Mouse (Mus musculus): ENCODE measurements around the gene Pdss2. TPM values are rescaled to one million over a fixed set of nuclear protein-coding genes. Genes with fewer than 3 reads are reported as not detected.

Pdss2 gene
- polyA plus RNA-seq, 1 experiment from 2014 or later: 17.6 TPM

DNA sequence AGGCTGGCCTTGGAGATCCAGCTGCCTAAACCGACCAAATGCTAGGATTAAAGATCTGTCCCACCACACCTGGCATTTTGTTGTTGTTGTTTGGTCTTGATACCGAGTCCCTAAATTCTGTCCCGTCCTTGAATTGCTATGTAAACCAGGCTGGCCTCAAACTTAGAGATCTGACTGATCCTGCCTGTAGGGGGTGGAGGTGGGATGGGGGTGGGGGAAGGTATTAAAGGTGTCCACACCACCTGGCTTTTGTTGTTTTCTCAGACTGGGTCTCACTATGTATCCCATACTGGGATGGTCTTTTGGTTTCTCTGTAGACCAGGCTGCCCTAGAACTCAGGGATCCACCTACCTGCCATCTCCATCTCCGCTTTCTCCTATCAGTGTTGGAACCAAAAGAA is 259.9 kb downstream of the Pdss2 start:
- H3K9ac ChIP-seq (ENCODE audit: low read depth, low read length): 0 out of 2 replicates have a peak overlapping the region, but pooled peaks have one; percentile 99
- H3K9me3 ChIP-seq (ENCODE audit: control insufficient read depth, low read length): no peaks in the 10 kb centered on the region
- H3K4me1 ChIP-seq (ENCODE audit: control insufficient read depth, insufficient read depth, low read length): peaks cover 16% of the 10 kb centered on the region
- no peak for ATAC-seq (ENCODE audit: low FRiP score, low TSS enrichment)
- no peaks in the 10 kb centered on the region for H3K27me3 ChIP-seq (ENCODE audit: control insufficient read depth, insufficient read depth, low read length)
- no peak overlapping the region for H3K4me3 ChIP-seq (ENCODE audit: low read length)
- H3K36me3 ChIP-seq (ENCODE audit: control insufficient read depth, insufficient read depth, low read length): no peaks in the 10 kb centered on the region
- peak overlapping the region; percentile 92 for H3K4me2 ChIP-seq (replicated peaks; ENCODE audit: low read depth, low read length)
- H3K27ac ChIP-seq (ENCODE audit: low read depth, low read length): no peak overlapping the region
- WGBS: 37% methylated on average over 4 of the region's 4 CpGs

DNA sequence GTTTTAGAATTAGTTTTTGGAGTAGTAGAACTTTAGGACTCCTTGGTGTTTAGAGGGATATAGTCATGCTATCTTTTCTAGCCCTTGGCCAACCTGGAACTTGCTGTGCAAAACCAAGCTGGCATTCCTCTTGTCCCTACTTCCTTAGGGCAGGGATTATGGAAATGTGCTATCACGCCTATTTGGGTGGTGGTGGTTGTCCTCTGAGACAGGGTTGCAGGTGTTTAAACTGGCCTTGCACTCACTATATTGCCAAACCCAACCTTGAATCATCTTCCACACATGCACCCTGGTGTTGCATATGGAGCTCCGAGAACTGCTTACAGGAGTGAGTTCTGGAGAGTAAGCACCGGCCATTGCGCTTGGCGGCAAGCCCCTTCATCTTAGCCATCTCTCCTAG is 260.7 kb downstream of the Pdss2 start:
- H3K9me3 ChIP-seq (ENCODE audit: control insufficient read depth, low read length): no peaks in the 10 kb centered on the region
- H3K27ac ChIP-seq (ENCODE audit: low read depth, low read length): no peak overlapping the region
- peaks cover 16% of the 10 kb centered on the region for H3K4me1 ChIP-seq (ENCODE audit: control insufficient read depth, insufficient read depth, low read length)
- no peak for ATAC-seq (ENCODE audit: low FRiP score, low TSS enrichment)
- H3K4me3 ChIP-seq (ENCODE audit: low read length): no peak overlapping the region
- no peak overlapping the region for H3K9ac ChIP-seq (ENCODE audit: low read depth, low read length)
- H3K36me3 ChIP-seq (ENCODE audit: control insufficient read depth, insufficient read depth, low read length): no peaks in the 10 kb centered on the region
- WGBS: 88% methylated on average over 5 of the region's 5 CpGs
- H3K27me3 ChIP-seq (ENCODE audit: control insufficient read depth, insufficient read depth, low read length): no peaks in the 10 kb centered on the region
- H3K4me2 ChIP-seq (replicated peaks; ENCODE audit: low read depth, low read length): no peak overlapping the region

DNA sequence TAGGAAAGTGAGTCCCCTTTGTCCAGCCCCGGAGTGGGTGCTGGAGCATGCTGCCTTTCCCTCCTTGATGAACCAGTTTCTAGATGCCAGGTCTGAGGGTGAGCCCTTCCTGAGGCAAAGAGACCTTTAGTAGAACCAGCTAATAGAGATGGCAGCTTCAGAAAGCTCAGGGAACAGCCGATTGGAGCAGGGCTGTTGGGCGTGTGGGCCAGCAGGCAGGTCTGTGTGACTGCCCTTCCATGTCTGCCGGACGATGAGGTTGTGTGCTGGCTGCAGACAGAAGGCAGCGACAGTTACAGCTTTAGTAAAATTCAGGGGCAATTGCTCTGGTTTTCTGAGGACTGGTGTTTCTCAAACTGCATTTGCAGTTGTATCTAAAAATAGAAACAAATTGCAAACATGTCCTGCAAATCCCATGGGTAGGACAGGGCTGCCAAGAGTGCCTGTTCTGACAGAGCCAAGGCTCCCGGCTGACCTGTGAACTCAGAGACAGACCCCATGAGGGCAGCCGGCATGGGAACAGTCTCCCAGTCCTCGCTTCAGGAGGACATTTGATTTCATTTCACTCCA is 262.2 kb downstream of the Pdss2 start:
- ATAC-seq (ENCODE audit: low FRiP score, low TSS enrichment): no peak
- peak overlapping the region; percentile 57; the same call in 1 of the 2 replicates for H3K27ac ChIP-seq (ENCODE audit: low read depth, low read length)
- WGBS: 42% methylated on average over 9 of the region's 9 CpGs
- H3K36me3 ChIP-seq (ENCODE audit: control insufficient read depth, insufficient read depth, low read length): no peaks in the 10 kb centered on the region
- no peak overlapping the region for H3K4me3 ChIP-seq (ENCODE audit: low read length)
- H3K4me2 ChIP-seq (replicated peaks; ENCODE audit: low read depth, low read length): no peak overlapping the region
- H3K9me3 ChIP-seq (ENCODE audit: control insufficient read depth, low read length): no peaks in the 10 kb centered on the region
- no peak overlapping the region; the same call in 1 of the 2 replicates for H3K9ac ChIP-seq (ENCODE audit: low read depth, low read length)
- peaks cover 16% of the 10 kb centered on the region for H3K4me1 ChIP-seq (ENCODE audit: control insufficient read depth, insufficient read depth, low read length)
- H3K27me3 ChIP-seq (ENCODE audit: control insufficient read depth, insufficient read depth, low read length): no peaks in the 10 kb centered on the region

DNA sequence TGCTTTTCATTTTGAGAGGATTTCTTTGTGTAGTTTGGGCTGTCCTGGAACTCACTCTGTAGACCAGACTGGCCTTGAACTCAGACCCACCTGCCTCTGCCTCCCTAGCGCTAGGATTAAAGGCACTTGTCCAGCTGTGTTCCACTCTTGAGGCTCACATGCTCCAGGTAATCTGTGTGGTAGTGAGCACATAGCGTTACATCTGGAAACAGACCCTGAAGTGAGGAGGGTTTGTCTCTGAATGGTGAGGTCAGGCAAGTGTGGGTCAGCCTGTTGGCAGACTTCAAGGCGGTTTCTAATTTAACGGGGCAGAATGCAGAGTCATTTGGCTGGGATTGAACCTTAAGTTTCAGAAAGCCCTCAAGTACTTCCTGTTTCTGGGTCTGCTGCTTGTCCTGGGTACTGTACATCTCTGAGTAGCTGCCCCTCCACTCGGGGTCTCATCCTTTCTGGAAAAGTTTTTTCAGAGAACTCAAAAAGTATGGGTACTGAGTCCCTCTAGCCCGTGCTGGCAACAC is 264.5 kb downstream of the Pdss2 start:
- H3K4me2 ChIP-seq (replicated peaks; ENCODE audit: low read depth, low read length): no peak overlapping the region
- H3K27me3 ChIP-seq (ENCODE audit: control insufficient read depth, insufficient read depth, low read length): no peaks in the 10 kb centered on the region
- no peaks in the 10 kb centered on the region for H3K36me3 ChIP-seq (ENCODE audit: control insufficient read depth, insufficient read depth, low read length)
- peaks cover 24% of the 10 kb centered on the region for H3K4me1 ChIP-seq (ENCODE audit: control insufficient read depth, insufficient read depth, low read length)
- no peaks in the 10 kb centered on the region for H3K9me3 ChIP-seq (ENCODE audit: control insufficient read depth, low read length)
- H3K4me3 ChIP-seq (ENCODE audit: low read length): no peak overlapping the region
- H3K9ac ChIP-seq (ENCODE audit: low read depth, low read length): no peak overlapping the region
- ATAC-seq (ENCODE audit: low FRiP score, low TSS enrichment): no peak
- 73% methylated on average over 6 of the region's 6 CpGs for WGBS
- H3K27ac ChIP-seq (ENCODE audit: low read depth, low read length): no peak overlapping the region

DNA sequence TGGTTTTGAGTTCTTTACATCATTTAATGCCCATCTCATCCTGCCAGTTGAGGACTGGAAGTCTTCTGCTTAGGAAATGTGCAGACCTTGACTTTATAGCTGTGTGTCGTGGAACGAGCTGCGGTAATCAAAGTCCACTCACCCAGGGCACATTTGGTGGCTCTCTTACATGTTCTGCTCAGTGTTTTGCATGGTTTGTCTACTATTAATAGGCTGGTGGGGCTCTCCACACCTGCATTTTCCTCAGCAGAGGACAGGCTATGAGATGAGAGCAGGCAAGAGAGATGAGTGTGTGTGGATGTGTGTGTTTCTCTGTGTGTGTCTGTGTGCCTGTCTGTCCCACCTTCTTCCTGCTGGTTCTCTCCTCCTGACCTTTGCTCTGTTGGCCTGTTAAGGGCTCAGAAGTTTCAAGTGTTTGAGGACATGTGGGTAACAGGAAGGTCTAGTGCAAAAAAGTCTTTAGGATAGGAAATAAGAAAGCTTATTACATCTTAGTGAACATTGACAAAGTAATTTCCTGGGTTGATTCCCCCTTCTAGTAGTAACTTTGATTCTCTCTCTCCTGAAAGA is 266.2 kb downstream of the Pdss2 start:
- H3K36me3 ChIP-seq (ENCODE audit: control insufficient read depth, insufficient read depth, low read length): no peaks in the 10 kb centered on the region
- no peak overlapping the region for H3K27ac ChIP-seq (ENCODE audit: low read depth, low read length)
- H3K9me3 ChIP-seq (ENCODE audit: control insufficient read depth, low read length): no peaks in the 10 kb centered on the region
- H3K4me1 ChIP-seq (ENCODE audit: control insufficient read depth, insufficient read depth, low read length): peaks cover 19% of the 10 kb centered on the region
- no peak for ATAC-seq (ENCODE audit: low FRiP score, low TSS enrichment)
- no peak overlapping the region for H3K4me3 ChIP-seq (ENCODE audit: low read length)
- no peak overlapping the region for H3K9ac ChIP-seq (ENCODE audit: low read depth, low read length)
- no peak overlapping the region for H3K4me2 ChIP-seq (replicated peaks; ENCODE audit: low read depth, low read length)
- WGBS: 64% methylated on average over 3 of the region's 3 CpGs
- H3K27me3 ChIP-seq (ENCODE audit: control insufficient read depth, insufficient read depth, low read length): no peaks in the 10 kb centered on the region

DNA sequence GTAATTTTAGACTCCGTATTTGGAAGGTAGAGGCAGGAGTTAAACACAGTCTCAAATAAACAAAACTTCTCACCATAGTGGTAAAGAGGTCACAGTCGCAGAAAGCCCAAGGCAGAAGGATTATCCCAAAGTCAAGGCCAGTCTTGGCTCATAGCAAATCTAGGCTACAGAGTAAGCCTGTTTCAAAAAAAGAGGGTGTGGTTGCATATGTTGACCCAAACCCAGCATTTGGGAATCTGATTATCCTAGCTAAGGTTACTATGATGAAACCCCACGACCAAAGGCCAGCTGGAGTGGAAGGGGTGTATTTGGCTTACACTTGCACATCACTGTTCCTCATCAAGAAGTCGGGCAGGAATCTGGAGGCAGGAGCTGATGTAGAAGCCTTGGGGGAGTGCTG is 267.0 kb downstream of the Pdss2 start:
- Histone ChIP-seq H3K27me3 (ENCODE audit: control insufficient read depth, insufficient read depth, low read length) (no peaks in the 10 kb centered on the region), H3K4me2 (replicated peaks; ENCODE audit: low read depth, low read length) (no peak overlapping the region), H3K4me1 (ENCODE audit: control insufficient read depth, insufficient read depth, low read length) (peaks cover 17% of the 10 kb centered on the region), H3K27ac (ENCODE audit: low read depth, low read length) (no peak overlapping the region), H3K9ac (ENCODE audit: low read depth, low read length) (no peak overlapping the region), H3K9me3 (ENCODE audit: control insufficient read depth, low read length) (no peaks in the 10 kb centered on the region), H3K36me3 (ENCODE audit: control insufficient read depth, insufficient read depth, low read length) (no peaks in the 10 kb centered on the region), H3K4me3 (ENCODE audit: low read length) (no peak overlapping the region)
- ATAC-seq (ENCODE audit: low FRiP score, low TSS enrichment): no peak
- 59% methylated on average over 4 of the region's 4 CpGs for WGBS

DNA sequence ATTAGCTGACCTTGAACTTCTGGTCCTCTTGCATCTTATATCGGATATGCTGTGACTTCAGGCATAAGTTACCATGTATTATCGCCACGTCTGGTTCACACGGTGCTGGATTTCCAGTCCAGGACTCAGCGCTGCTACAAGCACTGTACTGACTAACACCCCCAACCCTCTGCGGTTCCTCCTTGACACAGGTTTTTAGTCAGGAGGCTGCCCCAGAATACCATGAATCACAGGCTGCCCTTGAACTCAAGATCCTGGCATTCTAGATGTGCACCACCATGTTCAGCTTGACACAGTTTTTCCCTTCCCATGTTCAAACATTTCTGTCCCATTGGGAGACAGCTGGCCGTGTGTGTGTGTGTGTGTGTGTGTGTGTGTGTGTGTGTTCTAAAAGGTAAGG is 267.9 kb downstream of the Pdss2 start:
- Histone ChIP-seq H3K4me1 (ENCODE audit: control insufficient read depth, insufficient read depth, low read length) (peaks cover 11% of the 10 kb centered on the region), H3K9ac (ENCODE audit: low read depth, low read length) (no peak overlapping the region), H3K36me3 (ENCODE audit: control insufficient read depth, insufficient read depth, low read length) (peaks cover 2% of the 10 kb centered on the region; the same call in 1 of the 2 replicates), H3K4me2 (replicated peaks; ENCODE audit: low read depth, low read length) (no peak overlapping the region), H3K27ac (ENCODE audit: low read depth, low read length) (no peak overlapping the region), H3K27me3 (ENCODE audit: control insufficient read depth, insufficient read depth, low read length) (no peaks in the 10 kb centered on the region), H3K9me3 (ENCODE audit: control insufficient read depth, low read length) (no peaks in the 10 kb centered on the region), H3K4me3 (ENCODE audit: low read length) (no peak overlapping the region)
- no peak for ATAC-seq (ENCODE audit: low FRiP score, low TSS enrichment)
- 81% methylated on average over 7 of the region's 7 CpGs for WGBS

DNA sequence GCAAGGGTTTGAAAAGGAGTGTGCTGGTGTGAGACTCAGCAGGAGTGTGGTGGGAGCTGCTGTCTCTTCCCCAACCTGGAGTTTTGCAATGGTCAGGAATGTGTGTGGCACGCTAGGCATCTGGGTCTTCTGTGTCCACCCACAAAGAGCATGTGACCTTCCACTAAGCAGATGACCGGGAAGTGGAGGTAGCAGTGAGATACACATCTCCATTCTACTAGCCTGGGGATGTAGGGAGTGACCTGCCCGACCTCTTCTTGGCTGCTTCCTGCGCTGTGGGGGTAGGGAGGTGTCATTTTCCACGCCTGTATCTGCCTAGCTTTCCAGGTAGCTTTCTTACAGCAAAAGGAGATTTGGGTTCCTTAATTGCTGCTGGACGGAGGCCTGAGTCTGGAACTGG is 268.3 kb downstream of the Pdss2 start:
- 20% methylated on average over 6 of the region's 6 CpGs for WGBS
- no peak overlapping the region for H3K4me2 ChIP-seq (replicated peaks; ENCODE audit: low read depth, low read length)
- no peaks in the 10 kb centered on the region for H3K27me3 ChIP-seq (ENCODE audit: control insufficient read depth, insufficient read depth, low read length)
- H3K9me3 ChIP-seq (ENCODE audit: control insufficient read depth, low read length): no peaks in the 10 kb centered on the region
- ATAC-seq (ENCODE audit: low FRiP score, low TSS enrichment): peak; percentile 20; the same call in 1 of the 2 replicates
- H3K27ac ChIP-seq (ENCODE audit: low read depth, low read length): no peak overlapping the region
- no peak overlapping the region for H3K4me3 ChIP-seq (ENCODE audit: low read length)
- H3K9ac ChIP-seq (ENCODE audit: low read depth, low read length): no peak overlapping the region
- H3K36me3 ChIP-seq (ENCODE audit: control insufficient read depth, insufficient read depth, low read length): peaks cover 5% of the 10 kb centered on the region; the same call in 1 of the 2 replicates
- H3K4me1 ChIP-seq (ENCODE audit: control insufficient read depth, insufficient read depth, low read length): peaks cover 11% of the 10 kb centered on the region

DNA sequence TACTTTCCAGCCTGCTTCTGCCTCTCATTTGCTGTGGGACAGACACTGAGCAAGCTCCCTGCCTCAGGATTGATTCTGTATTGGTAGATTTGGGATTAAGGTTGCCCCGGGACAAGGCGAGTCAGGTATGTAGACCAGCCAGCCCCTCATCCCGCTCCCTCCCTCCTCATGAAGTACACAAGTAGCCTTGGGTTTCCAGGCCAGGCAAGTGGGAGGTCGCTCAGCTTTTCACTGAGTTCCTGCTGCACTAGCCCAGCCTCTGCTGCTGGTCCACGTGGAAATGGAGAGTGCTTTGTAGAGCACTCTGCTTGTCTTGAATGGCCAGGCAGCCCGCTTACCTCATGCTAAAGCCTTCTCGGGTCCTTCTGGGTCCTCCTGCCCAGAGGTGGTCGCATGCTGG is 268.7 kb downstream of the Pdss2 start:
- ATAC-seq (ENCODE audit: low FRiP score, low TSS enrichment): no peak
- no peak overlapping the region for H3K4me3 ChIP-seq (ENCODE audit: low read length)
- no peak overlapping the region for H3K27ac ChIP-seq (ENCODE audit: low read depth, low read length)
- no peak overlapping the region for H3K4me2 ChIP-seq (replicated peaks; ENCODE audit: low read depth, low read length)
- H3K9ac ChIP-seq (ENCODE audit: low read depth, low read length): no peak overlapping the region
- H3K9me3 ChIP-seq (ENCODE audit: control insufficient read depth, low read length): no peaks in the 10 kb centered on the region
- no peaks in the 10 kb centered on the region for H3K27me3 ChIP-seq (ENCODE audit: control insufficient read depth, insufficient read depth, low read length)
- H3K4me1 ChIP-seq (ENCODE audit: control insufficient read depth, insufficient read depth, low read length): peaks cover 11% of the 10 kb centered on the region
- H3K36me3 ChIP-seq (ENCODE audit: control insufficient read depth, insufficient read depth, low read length): peaks cover 10% of the 10 kb centered on the region
- 68% methylated on average over 8 of the region's 8 CpGs for WGBS
